Mouse (Mus musculus) heart, postnatal 4 days (tissue): ENCODE measurements around the gene Sh3gl2. TPM values are rescaled to one million over a fixed set of nuclear protein-coding genes. Genes with fewer than 3 reads are reported as not detected.

ENCODE experiments used
- DNase-seq: peaks from one replicate; pipeline ENCODE4 v3.0.0; 2021
- total RNA-seq, 2 experiments: library from RNA; stranded (reverse); gene quantifications; 2 replicates each; pipeline ENCODE4 v1.2.3; 2021

The Sh3gl2 gene
- total RNA-seq, 2 experiments from 2014 or later = 1.1 to 1.7 TPM

DNA sequence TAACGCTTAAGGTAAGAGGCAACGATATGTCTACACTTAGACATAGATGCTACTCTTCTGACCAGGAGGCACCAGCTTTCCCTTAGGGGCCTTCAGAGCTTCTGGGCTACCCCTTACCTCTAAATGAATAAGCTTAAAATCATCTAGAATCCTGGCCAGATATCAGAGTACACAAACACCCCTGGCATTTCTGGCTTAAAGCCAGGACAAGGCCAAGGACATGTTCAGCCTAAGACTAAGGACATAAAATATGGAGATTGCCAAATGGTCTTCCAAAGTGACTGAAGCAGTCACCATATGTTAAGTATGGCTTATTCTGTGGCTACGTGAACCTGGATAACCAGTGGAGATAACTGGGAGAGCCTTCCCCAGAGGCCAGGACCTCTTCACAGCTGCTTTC is 211.5 kb downstream of the Sh3gl2 start:
- no peak for DNase-seq

DNA sequence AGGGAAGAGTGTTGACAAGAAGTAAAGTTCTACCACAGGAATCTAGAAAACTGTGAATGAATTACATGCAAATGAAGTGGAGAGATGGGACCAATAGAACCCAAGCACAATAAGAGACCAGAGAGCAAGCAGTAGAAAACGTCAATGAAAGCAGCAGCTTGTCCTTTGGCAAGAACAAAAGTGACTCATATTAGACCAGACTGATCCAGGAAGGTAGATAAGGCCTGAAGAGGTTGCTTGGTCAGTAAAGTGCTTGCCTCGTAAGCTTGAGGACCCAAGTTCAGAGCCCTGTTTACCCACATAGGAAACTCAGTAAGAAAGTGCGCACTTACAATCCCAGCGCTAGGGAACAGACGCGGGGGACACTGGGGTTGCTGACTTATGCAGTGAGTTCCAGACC is 215.5 kb downstream of the Sh3gl2 start:
- no peak for DNase-seq

DNA sequence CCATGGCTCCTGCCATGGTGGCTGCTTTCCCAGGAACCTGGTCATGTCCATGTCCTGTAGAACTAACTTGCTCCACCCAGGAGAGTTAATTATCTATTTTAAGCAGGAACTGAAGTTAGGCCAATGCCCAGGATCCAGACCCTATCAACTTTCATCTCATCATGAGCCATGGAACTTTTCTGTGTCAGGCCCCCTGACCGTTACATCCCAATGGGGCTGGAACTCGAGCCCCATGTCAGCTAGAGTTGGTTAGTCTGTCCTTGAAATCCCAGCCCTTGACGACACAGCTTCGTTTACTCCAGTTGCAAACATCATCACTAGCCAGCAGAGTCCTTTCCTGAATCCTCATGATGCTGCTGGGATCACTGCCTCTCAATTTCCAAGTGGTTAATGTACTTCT is 221.3 kb downstream of the Sh3gl2 start:
- DNase-seq = no peak

DNA sequence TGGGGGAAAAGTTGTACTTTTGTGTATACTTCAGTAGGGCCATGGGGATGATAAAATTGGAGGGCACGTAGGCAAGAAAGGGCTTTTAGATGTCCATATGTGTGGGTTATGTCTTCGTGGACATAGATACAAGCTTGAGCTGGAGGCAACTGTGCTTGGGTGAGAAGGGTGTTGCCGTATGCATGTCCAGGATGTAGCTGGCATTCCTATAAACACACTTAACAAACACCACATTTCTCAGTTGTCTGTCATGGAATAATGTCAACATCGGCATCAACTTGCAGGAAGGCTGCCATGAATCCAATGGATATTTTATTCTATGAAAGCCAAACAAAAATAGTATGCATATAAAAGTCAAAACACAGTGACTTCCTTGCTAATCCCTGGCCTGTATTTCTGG is 227.9 kb downstream of the Sh3gl2 start:
- no peak for DNase-seq

DNA sequence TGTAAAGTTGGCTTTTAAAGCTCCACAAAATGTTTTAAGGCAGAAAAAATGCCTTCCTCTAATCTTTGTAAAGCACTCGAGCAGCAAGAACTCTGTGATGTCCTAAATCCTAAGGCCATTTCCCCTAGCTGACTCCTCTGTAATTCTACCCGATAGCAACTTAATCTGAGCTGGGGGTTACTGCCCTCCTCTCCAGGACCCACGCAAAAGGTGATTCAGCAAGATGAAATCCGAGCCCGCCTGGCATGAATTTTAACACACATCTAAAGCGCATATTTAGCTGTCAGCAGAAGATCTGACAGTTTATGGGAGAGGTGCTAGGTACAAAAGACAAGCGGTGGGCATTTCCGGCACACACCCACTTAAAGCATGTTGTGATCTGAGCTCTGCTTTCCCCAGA is 229.8 kb downstream of the Sh3gl2 start:
- no peak for DNase-seq

DNA sequence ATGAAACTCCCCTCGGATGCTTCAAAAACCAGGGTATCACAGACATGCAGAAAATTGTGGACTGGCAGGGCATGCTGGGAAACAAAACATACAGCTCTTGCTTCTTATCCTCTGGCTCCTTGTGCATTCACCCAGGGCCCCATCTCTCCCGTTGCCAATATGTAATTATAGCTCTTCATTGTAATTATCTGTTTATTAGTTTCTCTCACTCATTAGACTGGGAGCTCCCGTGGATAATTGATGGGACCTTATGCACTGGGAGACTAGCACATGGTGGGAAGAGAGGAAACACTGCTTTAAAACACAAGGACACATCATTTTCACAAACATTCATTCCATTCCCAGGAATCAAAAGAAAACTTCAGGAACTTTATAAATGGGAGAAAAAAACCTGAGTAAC is 233.9 kb downstream of the Sh3gl2 start:
- no peak for DNase-seq

DNA sequence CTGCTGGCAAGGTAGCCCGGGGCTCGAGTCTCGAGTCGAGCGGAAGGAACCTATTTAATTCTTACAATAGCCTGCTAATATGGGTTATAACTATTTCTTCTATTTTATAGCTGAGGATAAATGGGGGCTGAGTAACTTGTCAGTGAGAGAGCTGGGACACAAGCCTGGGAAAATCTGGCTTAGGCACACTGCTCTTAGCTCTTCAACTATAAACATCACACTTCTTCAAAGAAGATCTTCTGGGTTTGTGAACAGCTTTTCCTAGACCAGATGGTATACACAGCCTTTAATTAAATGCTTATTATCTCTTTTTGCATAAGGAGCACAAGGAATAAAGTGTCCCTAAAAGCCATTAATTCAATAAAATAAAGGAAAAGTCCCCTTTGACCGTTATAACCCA is 278.7 kb downstream of the Sh3gl2 start:
- no peak for DNase-seq

DNA sequence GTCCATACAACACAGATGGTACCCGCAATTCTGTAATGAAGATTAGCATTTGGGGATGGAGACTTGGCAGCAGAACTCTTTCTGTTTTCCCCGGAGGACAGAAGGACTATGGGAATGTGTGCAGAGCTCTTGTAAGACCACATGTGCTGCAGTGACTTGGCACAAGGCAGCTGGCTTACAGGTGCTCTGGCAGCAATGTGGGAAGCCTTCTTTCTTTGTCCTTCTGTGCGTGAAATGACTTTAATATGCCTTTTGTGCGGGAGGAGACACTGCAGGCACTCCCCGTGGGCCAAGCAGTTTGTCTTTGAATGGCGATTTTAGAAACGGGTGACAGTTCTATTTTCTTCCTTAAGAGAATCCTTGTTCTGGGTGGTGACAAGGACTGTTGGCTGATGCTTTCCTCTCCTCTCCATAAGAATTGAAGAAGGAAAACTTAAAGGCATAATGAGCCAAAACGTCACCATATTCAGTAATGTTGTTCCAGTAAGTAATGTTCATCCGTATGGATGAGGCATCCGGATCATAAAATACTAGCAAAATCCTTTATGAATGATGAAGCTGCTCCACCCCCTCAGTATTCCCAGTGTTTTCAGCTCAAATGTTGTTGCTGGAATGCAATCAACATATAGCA is 281.5 kb downstream of the Sh3gl2 start:
- no peak for DNase-seq

DNA sequence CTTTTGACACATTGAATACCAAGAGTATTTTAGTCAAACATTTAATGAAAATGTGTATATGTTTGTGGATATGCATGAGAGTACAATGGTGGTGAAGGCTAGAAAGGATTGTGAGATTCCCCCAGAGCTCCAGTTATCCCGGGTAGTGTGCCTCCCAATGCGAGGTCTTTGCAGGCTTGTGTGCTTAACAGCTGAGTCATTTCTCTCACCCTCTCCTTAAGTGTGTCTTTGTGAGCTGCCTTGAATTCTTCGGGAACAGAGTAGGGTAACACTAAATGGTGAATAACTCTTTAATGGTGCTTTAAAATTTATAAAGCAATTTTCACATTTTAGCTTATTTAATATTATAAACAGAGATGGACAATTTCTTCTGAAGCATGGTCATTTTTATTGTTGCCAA is 300.8 kb downstream of the Sh3gl2 start:
- DNase-seq = no peak

DNA sequence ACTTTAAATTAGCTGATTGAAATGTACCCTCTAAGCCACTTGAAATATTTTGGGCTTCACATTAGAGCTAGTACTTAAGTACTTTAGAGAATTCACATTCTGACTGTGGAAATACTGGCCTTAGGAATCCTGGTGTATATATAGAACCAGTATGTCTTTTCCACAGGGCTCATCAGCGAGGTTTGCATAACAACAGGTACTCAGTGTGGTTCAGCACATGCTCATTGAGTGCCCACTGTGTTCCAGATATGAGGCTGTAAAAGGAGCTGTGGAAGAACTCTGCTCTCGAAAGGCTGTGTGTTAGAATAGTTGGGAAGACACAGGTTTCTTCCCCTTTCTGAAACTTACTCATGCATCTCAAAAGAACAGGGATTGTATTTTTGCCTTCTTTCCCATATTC is 302.1 kb downstream of the Sh3gl2 start:
- no peak for DNase-seq

DNA sequence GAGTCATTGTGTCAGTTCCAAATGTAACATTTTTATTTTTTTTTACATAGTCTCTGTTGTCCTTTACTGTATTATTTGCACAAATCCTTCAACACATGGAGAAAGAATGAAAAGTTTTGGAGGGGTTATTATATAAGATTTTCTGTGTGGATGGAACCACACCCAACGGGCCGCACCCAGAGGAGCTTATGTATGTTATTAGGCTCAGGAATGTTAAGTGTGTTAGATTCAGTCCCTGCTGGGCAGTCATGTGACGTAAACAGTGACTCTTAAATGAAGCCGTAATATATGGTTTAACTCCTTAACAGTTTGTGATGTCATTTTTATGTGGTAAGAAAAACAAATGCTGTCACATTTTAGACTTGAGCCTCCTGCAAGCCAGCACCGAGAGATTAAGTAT is 302.6 kb downstream of the Sh3gl2 start:
- no peak for DNase-seq

DNA sequence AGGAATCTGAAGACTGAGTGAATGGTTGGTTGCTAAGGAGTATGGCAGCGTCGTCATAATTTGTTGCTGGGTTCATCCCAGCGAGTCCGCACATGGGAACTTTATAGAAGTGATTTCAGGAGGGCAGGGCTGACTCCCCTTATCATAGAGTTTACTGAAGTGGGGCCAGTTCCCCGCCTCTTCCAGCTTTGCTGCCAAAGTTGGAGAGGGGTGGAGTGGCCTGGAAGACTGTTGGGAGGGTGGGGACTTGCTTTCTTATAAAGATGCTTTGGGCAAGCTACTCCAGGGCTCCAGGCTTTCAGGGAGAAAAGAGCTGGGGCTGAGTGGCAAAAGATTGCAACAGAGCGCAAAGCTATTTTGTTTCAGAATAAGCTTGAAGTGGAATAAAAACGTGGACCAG is 308.4 kb downstream of the Sh3gl2 start:
- peak; percentile 70 for DNase-seq

DNA sequence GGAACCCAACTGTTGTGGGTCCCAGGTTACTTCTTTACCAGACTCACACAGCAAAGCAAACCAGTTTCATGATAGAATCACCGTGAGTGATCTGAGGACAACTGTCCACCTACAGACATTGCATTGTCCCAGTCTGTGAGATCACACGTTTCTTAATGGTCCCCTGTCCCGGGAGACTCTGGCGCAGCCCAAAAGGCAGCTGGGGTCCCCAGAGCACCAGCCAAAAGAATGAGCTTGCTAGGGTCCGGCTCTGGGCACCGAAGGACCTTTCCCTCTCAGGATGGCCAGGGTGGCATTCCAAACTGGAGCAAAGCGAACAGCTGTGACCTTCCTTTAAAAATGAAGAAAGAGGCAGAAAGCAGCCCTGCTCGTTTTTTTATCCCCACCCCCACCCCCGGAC is 308.9 kb downstream of the Sh3gl2 start, which contains the start of gene Adamtsl1:
TSS of gene Adamtsl1 (plus strand) at position 381 of the 400 bp plus-strand sequence.
- no peak for DNase-seq

DNA sequence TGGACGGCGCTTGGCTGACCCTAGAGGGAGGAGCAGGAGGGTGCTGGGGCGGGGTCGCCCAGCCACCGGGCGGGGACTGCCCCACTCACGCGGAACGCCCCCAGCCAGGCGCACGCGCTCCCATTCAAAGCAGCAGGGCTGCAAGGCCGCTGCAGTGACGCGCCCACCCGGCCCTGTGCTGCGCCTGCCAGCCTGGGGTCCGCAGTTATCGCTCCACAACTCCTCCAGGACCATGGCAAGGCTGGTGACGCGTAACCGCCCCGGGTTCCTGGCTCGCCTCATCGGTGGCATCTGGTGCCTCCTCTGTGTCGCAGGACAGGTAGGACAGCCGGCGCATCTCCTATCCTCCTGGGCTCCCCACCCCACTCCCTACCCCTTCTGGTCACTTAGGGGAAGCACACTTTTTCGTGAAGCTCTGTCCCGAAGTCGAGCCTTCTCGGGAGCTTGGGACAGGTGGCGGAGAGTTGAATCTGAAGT is 309.3 kb downstream of the Sh3gl2 start:
- peak; percentile 39 for DNase-seq

DNA sequence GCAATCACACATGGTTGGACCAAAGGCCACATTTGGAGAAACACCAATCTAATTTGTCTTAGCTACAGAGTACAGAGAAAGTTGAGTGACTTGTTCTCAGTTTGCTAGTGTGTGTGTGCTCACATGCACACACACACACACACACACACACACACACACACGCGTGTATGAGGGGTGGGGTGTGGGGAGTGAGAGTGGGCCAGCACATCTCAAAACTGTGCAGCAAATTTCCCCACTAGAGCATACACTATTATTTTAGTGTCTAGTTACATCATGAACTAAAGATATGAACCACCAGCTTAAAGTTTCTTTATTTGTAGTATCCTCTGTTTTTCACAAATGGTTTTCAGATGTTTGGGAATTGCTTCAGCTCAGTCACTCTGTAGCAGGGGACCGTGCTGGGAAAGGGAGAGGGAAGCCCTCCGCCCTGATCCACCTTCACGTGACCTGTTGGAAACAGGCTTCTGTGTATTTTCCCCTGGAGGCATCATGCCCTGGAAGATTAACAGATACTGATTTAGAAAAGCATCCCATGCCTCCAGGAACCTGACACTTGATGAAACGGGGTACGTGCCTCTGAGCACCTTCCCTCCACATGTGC is 322.1 kb downstream of the Sh3gl2 start:
- DNase-seq = no peak

DNA sequence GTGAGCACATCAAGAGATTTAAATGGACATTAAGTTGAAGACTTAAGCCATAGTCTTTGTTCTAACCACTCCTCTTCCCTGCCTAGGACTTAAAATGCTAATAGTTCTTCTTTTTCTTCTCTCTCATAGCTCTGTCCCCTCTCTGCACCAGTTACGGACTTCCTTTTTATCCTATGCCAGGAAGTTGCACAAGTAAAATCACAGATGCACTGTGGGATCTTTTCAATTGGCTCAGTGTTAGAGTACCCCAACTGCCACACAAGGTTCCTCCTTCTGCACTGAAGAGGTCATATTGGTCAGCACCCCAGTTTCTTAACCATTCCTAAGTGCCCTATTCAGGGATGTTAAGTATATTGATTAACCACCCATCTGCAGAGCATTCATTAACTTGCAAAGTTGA is 324.9 kb downstream of the Sh3gl2 start:
- DNase-seq = no peak

DNA sequence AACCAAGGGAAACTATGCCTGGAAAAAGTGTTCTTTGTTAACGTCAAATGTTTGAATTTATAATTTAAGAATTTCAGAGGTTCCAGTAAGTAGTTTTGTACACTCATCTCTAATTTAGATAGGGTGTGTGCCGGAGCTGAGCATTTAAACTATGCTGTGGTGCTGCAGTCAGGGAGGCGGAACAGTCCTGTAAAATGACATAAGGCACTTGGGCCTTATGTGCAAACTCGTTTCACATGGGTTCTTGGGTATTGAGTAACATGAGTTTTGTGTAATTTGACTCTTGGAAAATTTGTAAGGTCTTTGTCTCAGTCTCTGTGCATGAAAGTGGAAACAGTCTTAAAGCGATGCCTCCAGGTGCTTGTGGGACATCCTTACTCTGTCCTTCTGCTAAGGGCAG is 334.8 kb downstream of the Sh3gl2 start:
- no peak for DNase-seq

DNA sequence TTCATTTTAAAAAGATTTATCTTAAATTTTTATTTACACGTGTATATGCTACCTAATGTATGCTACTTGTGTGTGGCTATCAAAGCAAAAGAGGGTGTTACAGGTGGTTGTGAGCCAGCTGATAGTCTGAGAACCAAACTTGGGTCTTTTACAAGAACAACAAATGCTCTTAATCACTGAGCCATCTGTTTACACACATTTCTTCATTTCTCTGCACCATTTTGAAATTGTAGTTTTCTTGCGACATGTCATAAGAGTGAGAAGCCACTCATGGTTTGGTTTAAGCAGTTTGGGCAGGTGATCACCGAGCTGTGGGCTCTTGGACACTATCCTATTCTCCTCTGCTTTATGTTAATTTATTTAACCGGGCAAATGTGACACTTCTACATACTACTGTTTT is 338.3 kb downstream of the Sh3gl2 start:
- DNase-seq = no peak

DNA sequence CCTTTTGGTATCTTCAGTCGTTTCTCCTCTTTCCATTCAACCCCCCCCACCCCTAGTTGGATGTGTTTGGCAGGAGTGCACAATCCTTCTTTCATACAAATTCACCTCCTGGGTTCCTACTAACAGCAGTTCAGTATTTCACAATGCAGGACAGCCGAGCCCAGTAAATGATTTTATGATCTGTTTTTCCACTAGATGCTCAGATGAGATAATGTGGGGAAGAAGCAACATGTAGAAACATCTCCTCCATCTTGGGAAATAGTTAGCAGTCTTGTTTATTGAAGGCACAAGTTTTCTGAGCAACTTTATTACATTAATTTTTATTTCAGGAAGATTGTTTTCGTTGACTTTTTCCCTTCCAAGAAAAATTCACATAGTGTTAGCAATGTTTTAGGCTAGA is 349.8 kb downstream of the Sh3gl2 start:
- no peak for DNase-seq

DNA sequence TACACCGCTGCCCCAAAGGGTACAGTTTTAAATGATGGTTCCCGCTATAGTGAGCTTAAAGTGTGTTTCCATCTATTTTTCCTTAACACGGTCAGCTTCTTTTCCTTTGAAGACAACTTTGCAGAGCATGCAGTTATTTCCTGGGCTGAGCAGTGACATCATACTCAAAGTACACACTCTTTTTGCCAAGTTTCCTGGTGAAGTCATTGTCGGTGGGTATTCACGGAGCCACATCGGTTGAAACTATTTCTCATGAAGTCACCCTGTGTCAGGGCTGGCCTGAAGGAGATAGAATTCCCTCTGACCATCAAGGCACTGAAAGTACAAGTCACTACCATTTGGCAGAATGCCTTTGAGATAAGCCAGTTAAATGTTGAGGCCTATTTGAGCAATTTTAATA is 354.8 kb downstream of the Sh3gl2 start:
- DNase-seq = peak; percentile 6

DNA sequence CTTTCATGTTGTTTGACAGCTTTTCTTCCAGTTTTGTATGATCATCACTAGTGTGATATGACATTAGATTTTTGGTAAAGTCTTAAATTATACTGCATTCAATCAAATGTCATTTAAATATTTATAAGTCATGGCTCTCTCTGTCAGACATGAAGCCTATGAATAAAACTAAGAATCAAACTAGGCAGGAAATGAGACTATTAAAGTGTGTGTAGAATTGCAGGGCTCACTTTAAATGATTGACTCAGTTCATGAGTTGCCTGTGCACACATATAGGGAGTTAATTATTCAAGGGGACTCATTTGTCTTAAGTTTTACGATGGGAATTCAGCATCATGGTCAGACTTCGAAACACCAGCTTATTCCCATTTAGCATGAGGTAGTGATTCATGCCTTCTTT is 380.5 kb downstream of the Sh3gl2 start:
- no peak for DNase-seq

DNA sequence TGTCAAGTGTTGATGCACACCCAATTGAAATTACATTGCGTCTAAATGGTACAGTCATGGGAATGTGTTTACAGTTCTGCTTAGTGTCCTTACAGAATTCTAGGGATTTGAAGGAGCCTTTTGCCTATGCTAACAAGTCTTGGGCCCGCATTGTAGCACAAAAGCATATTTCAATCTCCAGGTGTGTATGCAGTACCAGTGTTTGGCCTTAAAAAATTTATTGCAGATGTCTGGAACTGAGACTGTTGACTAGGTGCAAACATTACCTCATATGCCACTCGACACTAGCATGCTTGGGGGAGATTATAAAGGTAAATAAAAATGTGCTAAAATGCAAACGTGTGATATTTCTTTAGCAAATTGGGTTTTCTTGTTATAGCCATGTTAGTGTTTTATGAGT is 384.0 kb downstream of the Sh3gl2 start:
- no peak for DNase-seq

DNA sequence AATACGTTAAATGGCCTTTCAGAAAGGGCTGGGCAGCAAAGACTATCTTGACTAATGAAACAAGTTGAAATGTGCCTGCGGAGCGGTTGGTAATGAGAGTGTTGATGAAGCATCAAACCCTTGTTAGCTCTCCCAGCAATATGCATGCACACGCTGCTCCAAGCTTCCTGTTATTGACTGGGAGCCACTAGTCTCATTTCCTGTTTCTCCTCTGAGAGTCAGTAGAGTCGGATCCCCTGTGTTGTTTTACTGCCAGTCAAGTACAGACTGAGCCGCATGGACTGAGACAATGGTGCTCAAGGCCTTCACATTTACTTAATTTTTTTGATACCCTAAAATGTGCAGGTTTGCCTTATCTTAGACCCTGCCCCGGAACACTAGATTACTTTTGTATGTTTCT is 386.1 kb downstream of the Sh3gl2 start:
- DNase-seq = no peak

DNA sequence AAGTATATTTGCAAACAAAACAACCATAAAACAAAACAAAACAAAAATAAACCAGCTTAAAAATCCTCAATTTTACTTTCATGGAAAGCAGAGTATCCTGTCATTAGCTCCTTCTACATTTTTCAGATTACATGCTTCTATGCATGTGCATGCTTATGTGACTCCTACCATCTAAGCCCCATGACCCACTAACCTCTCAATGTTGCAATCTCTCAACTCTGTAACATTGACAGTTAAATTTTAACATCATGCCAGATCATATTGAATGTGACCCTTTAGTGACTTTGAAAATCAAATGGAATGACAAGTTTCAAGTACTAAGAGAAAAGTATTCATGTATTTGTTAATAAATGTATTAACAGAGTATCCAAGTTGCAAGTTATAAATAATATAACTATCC is 389.2 kb downstream of the Sh3gl2 start:
- no peak for DNase-seq

DNA sequence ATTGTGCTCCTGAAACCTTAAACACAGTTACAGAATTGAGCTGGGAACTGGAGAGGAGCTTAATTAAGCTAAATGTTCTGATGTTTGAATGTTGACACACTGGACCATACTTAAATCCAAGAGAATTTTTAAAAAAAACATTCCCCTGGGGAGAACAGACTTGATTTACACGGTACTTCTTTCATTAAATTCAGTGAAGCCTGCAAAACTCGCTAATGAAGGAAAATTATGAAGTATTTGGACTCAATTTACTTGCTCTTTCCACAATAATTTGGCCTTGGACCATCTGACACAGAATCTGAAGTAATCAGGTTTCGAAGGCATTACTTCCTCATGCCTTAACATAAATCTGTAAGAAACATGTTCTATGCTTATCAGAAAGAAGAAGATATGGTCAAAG is 408.4 kb downstream of the Sh3gl2 start:
- DNase-seq = no peak
